Mouse (Mus musculus) megakaryocyte, adult 5-6 weeks (primary cell): Measurements from ENCODE around the gene Entpd6. TPM values are rescaled to one million over a fixed set of nuclear protein-coding genes. Genes with fewer than 3 reads are reported as not detected.

Source experiments
- ATAC-seq: 2 replicates; pipeline ENCODE4 v1.8.0; 2016; ENCODE audit warnings: mild to moderate bottlenecking, inconsistent platforms; ENCODE audit not compliant: poor library complexity, severe bottlenecking
- total RNA-seq, 2 experiments: library from RNA; stranded (forward) in 1 of 2; stranded (reverse) in 1 of 2; fragments of 153-499, 151-499 nt in 1 of 2; fragments of 221-1000, 200-1000 nt in 1 of 2; gene quantifications; 2 replicates each; pipeline versions ENCODE4 v1.2.3 to v1.2.4; 2015 to 2017

The Entpd6 gene
- 4.9 and 5.6 TPM in 2 replicates for total RNA-seq (2015)
- total RNA-seq (2017), result 8.3 and 10.6 TPM in 2 replicates

- ATAC-seq, result peak; percentile 85
Measured at GRCm38 (mm10) chr2:150748854-150749253, at the start of gene Entpd6. Entpd6 (plus strand) TSS chr2:150749042.

GRCm38 (mm10) chr2:150712167-150712674 is 36.6 kb upstream of the Entpd6 start:
- ATAC-seq, result no peak

GRCm38 (mm10) chr2:150735756-150736576 is 12.9 kb upstream of the Entpd6 start:
- no peak for ATAC-seq

GRCm38 (mm10) chr2:150737881-150738280 is 11.0 kb upstream of the Entpd6 start:
- ATAC-seq, result no peak

GRCm38 (mm10) chr2:150740145-150740841 is 8.5 kb upstream of the Entpd6 start:
- no peak for ATAC-seq

GRCm38 (mm10) chr2:150741405-150741804 is 7.4 kb upstream of the Entpd6 start:
- no peak for ATAC-seq

GRCm38 (mm10) chr2:150745016-150745415 is 3.8 kb upstream of the Entpd6 start:
- ATAC-seq, result no peak

GRCm38 (mm10) chr2:150749283-150749682 is 441 bp downstream of the Entpd6 start:
- ATAC-seq, result peak; percentile 26; the same call in 1 of the 2 replicates

GRCm38 (mm10) chr2:150750129-150750979 is 1.5 kb downstream of the Entpd6 start:
- ATAC-seq, result peak; percentile 52

- no peak for ATAC-seq
Measured at GRCm38 (mm10) chr2:150755016-150755415, 6.2 kb downstream of the Entpd6 start.

GRCm38 (mm10) chr2:150761476-150761875 is 12.6 kb downstream of the Entpd6 start:
- ATAC-seq, result no peak

- no peak for ATAC-seq
Measured at GRCm38 (mm10) chr2:150765619-150766018, 16.8 kb downstream of the Entpd6 start.

GRCm38 (mm10) chr2:150766083-150766862 is 17.4 kb downstream of the Entpd6 start:
- no peak for ATAC-seq

GRCm38 (mm10) chr2:150768678-150769077 is 19.8 kb downstream of the Entpd6 start:
- 0 out of 2 replicates have a peak, but pooled peaks have one; percentile 1 for ATAC-seq

- ATAC-seq, result no peak
Measured at GRCm38 (mm10) chr2:150770747-150771146, 21.9 kb downstream of the Entpd6 start.

- ATAC-seq, result no peak
Measured at GRCm38 (mm10) chr2:150771169-150771568, 22.3 kb downstream of the Entpd6 start.

GRCm38 (mm10) chr2:150771996-150772395 is 23.2 kb downstream of the Entpd6 start:
- no peak for ATAC-seq

GRCm38 (mm10) chr2:150772466-150773119 is 23.8 kb downstream of the Entpd6 start:
- no peak for ATAC-seq

- peak; percentile 34; the same call in 1 of the 2 replicates for ATAC-seq
Measured at GRCm38 (mm10) chr2:150782801-150783200, 34.0 kb downstream of the Entpd6 start.
